Mouse (Mus musculus) lung, embryonic 15.5 days (tissue): ENCODE measurements at regions not wholly inside any gene's neighbourhood (a gene's known extent, or its start where the extent isn't known, plus 50 kb on each side); places are given as distances from the start of the nearest gene placed in this dataset.

Experiments used
- ATAC-seq: fragments of 200-750 bp; cut with Nextera tagmentation; 2 replicates; pipeline ENCODE4 v1.8.0; 2017; ENCODE audit warnings: moderate number of reproducible peaks, borderline replicate concordance; ENCODE audit not compliant: low FRiP score, low TSS enrichment; ENCODE audit errors: extremely low read depth
- H3K27ac ChIP-seq: fragments of 300-500 bp; sonication (generic); 2 replicates; pipeline ENCODE4 v1.5.1; 2015; ENCODE audit warnings: moderate library complexity, mild to moderate bottlenecking, inconsistent platforms
- H3K27me3 ChIP-seq: fragments of 300-500 bp; sonication (generic); 2 replicates; pipeline ENCODE4 v1.6.1; 2015; ENCODE audit warnings: inconsistent platforms
- H3K36me3 ChIP-seq: fragments of 300-500 bp; sonication (generic); 2 replicates; pipeline ENCODE4 v1.6.1; 2015; ENCODE audit warnings: inconsistent platforms
- H3K4me1 ChIP-seq: fragments of 300-500 bp; sonication (generic); 2 replicates; pipeline ENCODE4 v1.6.1; 2015; ENCODE audit warnings: inconsistent platforms
- H3K4me2 ChIP-seq: fragments of 300-500 bp; sonication (generic); 2 replicates; pipeline ENCODE4 v1.6.1; 2015; ENCODE audit warnings: inconsistent platforms, mild to moderate bottlenecking, moderate library complexity
- H3K4me3 ChIP-seq: fragments of 300-500 bp; sonication (generic); 2 replicates; pipeline ENCODE4 v1.5.1; 2015; ENCODE audit warnings: mild to moderate bottlenecking, inconsistent platforms
- H3K9ac ChIP-seq: fragments of 300-500 bp; sonication (generic); 2 replicates; pipeline ENCODE4 v1.6.1; 2015; ENCODE audit warnings: inconsistent platforms
- H3K9me3 ChIP-seq: fragments of 300-500 bp; sonication (generic); 2 replicates; pipeline ENCODE4 v1.6.1; 2016; ENCODE audit warnings: inconsistent platforms
- WGBS: fragments of 180-500 bp; shearing (Covaris S2); methylation state at CpG from one replicate; pipeline ENCODE4 v1.1.7; 2015; 5-methylcytosine and 5-hydroxymethylcytosine counted together

DNA sequence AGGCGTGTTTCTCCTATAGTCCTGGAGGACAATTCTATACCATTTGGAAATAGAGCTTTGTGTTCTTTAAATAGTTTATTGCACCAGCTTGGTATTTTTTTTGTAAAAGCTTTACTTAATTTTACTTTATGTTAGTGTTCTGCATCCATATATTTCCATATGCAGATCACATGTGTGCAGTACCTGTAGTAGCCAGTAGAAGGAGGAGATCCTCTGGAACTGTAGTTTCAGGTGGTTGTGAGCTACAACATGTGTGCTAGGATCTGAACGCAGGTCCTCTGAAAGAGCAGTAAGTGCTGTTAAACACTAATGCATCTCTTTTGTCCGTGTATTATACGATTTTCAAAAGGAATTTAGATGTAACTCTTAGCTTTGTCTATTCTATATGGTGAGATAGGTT lies 335.2 kb downstream of the Gm21750 start:
- H3K9ac ChIP-seq: no peak overlapping the region
- no peaks in the 10 kb centered on the region for H3K36me3 ChIP-seq
- no peak overlapping the region for H3K4me2 ChIP-seq
- H3K4me3 ChIP-seq: no peak overlapping the region
- ATAC-seq: no peak
- H3K4me1 ChIP-seq: no peaks in the 10 kb centered on the region
- no peaks in the 10 kb centered on the region for H3K9me3 ChIP-seq
- no peak overlapping the region for H3K27ac ChIP-seq
- no peaks in the 10 kb centered on the region for H3K27me3 ChIP-seq
- WGBS: 85% methylated on average over 4 of the region's 4 CpGs

DNA sequence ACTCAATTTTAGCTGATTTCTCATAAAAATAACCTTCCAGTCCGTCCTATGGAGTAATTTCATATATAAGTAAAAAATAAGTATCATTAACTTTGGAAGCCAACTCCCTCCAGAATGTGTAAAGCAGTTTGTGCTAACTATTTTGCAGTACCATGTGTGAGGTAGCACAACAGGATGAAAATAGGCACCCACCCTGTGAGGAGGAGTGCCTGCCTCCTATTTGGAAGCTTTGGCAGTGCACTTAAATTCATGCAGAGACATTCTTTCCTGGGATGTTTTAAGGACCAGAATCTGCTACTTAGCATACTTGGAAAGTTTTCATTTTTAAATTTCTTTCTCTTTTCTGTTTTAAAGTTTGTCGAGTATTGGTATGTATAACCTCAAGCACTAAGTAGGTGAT lies 336.8 kb downstream of the Gm21750 start:
- no peaks in the 10 kb centered on the region for H3K36me3 ChIP-seq
- H3K9ac ChIP-seq: no peak overlapping the region
- no peaks in the 10 kb centered on the region for H3K4me1 ChIP-seq
- no peak for ATAC-seq
- no peak overlapping the region for H3K27ac ChIP-seq
- no peaks in the 10 kb centered on the region for H3K27me3 ChIP-seq
- no peaks in the 10 kb centered on the region for H3K9me3 ChIP-seq
- H3K4me3 ChIP-seq: no peak overlapping the region
- H3K4me2 ChIP-seq: no peak overlapping the region
- WGBS: 84% methylated on average over 2 of the region's 2 CpGs

DNA sequence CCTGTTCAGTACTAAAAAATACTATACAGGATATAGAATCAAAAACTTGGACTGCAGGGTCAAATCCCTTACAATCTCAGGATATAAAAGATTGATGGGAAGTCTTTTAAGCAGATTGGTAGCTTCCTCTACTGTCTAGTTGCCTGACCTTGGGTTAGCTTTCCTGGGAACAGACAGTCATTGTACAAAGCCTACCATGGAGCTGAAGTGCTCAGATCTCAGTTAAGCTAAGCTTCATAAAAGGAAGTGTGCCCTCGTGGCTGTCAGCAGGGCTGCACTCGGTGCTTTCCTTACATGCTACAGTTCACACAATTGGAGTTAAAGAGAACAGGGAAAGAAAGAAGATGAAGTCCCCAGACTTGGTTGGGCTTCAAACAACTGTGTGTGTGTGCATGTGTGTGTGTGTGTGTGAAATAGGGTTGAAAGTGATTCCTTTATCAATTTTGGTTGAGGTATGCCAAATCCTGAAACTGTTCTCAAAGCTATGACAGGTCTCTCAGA lies 338.4 kb downstream of the Gm21750 start:
- Histone ChIP-seq H3K4me1 (no peaks in the 10 kb centered on the region), H3K9ac (no peak overlapping the region), H3K27me3 (no peaks in the 10 kb centered on the region), H3K36me3 (no peaks in the 10 kb centered on the region), H3K27ac (no peak overlapping the region), H3K4me2 (no peak overlapping the region), H3K9me3 (no peaks in the 10 kb centered on the region), H3K4me3 (no peak overlapping the region)
- no peak for ATAC-seq
- 34% methylated on average over 2 of the region's 2 CpGs for WGBS

DNA sequence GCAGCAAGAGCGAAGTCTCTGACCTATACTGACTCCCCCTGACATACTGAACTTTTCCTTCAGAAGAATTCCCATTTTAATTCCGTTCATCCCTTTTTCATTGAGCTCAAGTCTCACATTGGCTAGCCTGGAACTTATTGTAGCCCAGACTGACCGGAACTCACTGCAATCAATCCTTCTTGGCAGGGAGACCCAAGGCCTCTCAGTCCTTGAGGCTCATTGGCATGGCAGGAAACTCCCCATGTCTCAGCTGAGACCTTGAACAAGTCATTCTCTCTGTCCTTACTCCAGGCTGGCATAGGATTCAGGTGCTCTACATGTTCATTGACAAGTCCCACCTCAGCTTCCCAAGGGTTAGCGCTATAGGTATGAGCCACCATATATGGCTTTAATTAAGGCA lies 345.9 kb downstream of the Gm21750 start:
- no peaks in the 10 kb centered on the region for H3K9me3 ChIP-seq
- ATAC-seq: no peak
- no peak overlapping the region for H3K4me2 ChIP-seq
- no peak overlapping the region for H3K27ac ChIP-seq
- H3K4me1 ChIP-seq: no peaks in the 10 kb centered on the region
- WGBS: 84% methylated on average over 4 of the region's 4 CpGs
- H3K4me3 ChIP-seq: no peak overlapping the region
- H3K36me3 ChIP-seq: no peaks in the 10 kb centered on the region
- no peak overlapping the region for H3K9ac ChIP-seq
- H3K27me3 ChIP-seq: no peaks in the 10 kb centered on the region

DNA sequence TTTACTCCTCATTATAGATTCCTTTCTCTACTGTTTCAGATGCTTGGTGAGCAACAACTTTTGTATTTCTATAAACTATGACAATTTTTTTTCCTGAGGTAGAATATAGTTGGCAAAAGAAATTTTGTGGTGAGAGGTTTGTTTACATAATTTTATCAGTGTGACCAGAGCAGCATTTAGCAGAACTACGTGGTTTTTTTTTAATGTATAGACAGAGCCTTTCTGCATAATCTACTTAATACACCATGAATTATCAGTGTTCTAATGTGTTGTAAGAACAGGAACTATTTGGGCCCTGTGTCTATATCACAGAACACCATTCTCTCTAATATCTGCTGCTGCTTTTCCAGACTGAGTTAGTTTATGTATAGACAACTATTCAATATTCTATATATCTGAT lies 350.5 kb downstream of the Gm21750 start:
- ATAC-seq: no peak
- no peak overlapping the region for H3K9ac ChIP-seq
- H3K27me3 ChIP-seq: no peaks in the 10 kb centered on the region
- H3K4me2 ChIP-seq: no peak overlapping the region
- WGBS: 22% methylated on average over 1 of the region's 1 CpGs
- H3K27ac ChIP-seq: no peak overlapping the region
- H3K36me3 ChIP-seq: no peaks in the 10 kb centered on the region
- no peaks in the 10 kb centered on the region for H3K9me3 ChIP-seq
- no peak overlapping the region for H3K4me3 ChIP-seq
- H3K4me1 ChIP-seq: no peaks in the 10 kb centered on the region

DNA sequence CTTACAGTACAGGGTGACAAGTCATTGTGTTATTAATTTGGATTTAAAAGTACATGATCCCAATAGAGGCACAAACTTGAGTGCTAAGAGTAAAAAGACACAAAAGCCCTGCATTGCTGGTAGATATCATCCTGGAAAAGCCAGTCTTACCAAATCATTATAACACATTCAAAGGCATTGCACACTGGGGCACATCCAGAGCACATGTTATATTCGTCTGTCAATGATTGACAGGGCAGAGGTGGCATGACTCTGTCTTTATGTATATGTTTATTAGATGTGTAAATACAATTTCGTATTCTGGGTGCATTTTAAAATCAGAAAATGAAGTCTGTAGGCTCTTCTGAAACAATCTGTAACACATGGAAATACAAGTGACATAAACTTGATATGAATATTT lies 358.4 kb downstream of the Gm21750 start:
- ATAC-seq: no peak
- Histone ChIP-seq H3K4me1 (no peaks in the 10 kb centered on the region), H3K9ac (no peak overlapping the region), H3K27me3 (no peaks in the 10 kb centered on the region), H3K27ac (no peak overlapping the region), H3K4me3 (no peak overlapping the region), H3K4me2 (no peak overlapping the region), H3K9me3 (no peaks in the 10 kb centered on the region), H3K36me3 (no peaks in the 10 kb centered on the region)
- 46% methylated on average over 2 of the region's 2 CpGs for WGBS

DNA sequence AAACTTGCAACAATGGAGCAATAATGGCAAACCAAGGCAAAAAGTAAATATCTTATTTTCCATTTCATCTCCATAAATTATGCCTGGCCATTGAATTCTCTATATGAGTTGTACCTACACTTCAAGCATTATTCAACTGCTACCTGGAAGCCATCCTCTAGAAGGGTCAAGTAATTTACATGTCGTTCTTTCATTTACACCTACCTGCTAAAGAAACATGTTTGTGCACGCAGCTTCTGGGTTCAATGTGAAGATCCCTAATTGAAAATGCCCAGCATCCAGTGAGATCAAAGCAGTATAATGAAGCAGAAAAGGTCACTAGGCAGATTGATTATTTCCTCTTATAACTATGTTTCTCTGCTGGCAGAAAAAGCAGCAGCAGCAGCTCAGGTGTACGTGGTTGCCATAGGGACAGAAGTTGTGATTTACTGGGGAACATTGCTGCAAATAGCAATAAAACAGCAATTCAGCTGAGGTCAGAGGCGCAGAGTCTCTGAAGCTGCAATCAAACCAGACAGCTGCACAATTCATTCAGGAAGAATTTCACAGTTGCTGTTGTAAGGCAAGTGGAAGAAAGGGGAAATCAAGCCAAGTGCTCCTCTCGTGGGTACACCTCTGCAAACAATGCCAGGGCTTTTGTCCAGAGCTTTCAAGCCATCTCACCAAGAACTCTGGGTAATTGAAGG lies 386.1 kb downstream of the Gm21750 start:
- H3K4me2 ChIP-seq: no peak overlapping the region
- no peak overlapping the region for H3K4me3 ChIP-seq
- no peak for ATAC-seq
- H3K9ac ChIP-seq: no peak overlapping the region
- no peaks in the 10 kb centered on the region for H3K9me3 ChIP-seq
- no peak overlapping the region for H3K27ac ChIP-seq
- H3K36me3 ChIP-seq: no peaks in the 10 kb centered on the region
- no peaks in the 10 kb centered on the region for H3K27me3 ChIP-seq
- 66% methylated on average over 5 of the region's 5 CpGs for WGBS
- H3K4me1 ChIP-seq: no peaks in the 10 kb centered on the region

DNA sequence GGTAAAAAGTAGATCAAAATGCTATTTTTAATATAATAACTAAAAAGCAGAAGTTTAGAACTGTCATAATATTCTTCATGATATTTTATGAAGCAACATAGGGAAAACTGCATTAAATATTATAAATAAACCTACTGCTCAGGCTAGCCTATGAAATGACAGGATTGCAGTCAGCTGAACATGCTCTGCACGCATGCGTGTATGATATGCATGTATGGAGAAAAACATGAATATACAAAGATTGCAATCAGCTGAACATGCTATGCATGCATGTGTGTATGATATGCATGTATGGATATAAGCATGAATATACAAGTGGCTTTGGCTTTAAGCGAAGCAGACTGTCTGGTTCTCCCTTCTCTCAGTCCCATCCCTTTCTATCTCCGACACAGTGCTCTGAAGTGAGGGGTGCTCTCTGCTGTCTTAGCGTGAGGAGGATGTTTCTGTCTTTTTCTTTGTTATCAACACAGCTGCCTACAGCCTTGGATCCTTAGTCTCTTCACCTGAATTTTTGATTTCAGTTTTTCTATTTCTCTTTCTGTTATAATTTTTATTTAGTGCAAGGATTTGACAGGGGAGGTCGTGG lies 386.8 kb downstream of the Gm21750 start:
- Histone ChIP-seq H3K4me1 (no peaks in the 10 kb centered on the region), H3K27me3 (no peaks in the 10 kb centered on the region), H3K4me2 (no peak overlapping the region), H3K9me3 (no peaks in the 10 kb centered on the region), H3K4me3 (no peak overlapping the region), H3K36me3 (no peaks in the 10 kb centered on the region), H3K9ac (no peak overlapping the region), H3K27ac (no peak overlapping the region)
- 76% methylated on average over 6 of the region's 6 CpGs for WGBS
- ATAC-seq: no peak

DNA sequence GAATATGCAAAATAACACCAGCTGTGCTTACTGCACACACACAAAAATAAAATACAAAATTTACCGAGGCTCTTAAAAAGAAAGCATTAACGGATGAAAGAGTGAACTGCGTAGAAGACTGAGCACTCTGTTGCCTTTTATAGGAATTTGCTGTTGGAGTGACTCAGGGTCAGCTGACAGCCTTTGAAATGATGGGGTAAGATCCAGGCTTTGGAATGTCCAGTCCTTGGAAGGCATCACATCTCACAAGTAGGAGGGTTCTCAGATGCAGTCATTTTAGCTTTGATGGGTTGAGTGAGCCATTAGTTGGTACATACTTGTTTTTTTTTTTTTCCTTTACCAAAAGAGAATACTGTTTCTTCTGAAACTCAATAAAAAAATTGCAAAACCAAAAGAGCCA lies 387.4 kb downstream of the Gm21750 start:
- Histone ChIP-seq H3K27ac (no peak overlapping the region), H3K9ac (no peak overlapping the region), H3K27me3 (no peaks in the 10 kb centered on the region), H3K4me2 (no peak overlapping the region), H3K9me3 (no peaks in the 10 kb centered on the region), H3K4me3 (no peak overlapping the region), H3K36me3 (no peaks in the 10 kb centered on the region), H3K4me1 (no peaks in the 10 kb centered on the region)
- ATAC-seq: no peak
- 75% methylated on average over 3 of the region's 3 CpGs for WGBS

DNA sequence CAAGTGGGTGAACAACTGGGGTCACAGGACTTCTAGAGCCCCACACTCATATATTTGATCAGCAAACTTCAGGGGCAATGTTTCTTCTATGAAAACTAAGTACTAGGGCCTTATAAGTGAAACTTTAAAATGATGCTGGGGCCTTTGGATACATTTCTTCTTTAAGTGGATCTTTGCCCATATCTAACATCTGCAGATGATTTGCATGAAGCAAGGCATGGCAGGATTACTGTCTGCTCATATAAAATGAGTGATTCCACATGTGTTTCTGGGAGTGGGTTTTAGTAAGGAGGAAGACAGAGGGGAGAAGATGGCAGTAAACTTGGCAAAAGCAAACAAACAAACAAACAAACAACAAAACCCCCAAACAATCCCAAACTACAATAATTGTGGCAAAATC lies 405.0 kb downstream of the Gm21750 start:
- H3K9ac ChIP-seq: no peak overlapping the region
- H3K4me3 ChIP-seq: no peak overlapping the region
- H3K4me2 ChIP-seq: no peak overlapping the region
- no peaks in the 10 kb centered on the region for H3K36me3 ChIP-seq
- no peaks in the 10 kb centered on the region for H3K4me1 ChIP-seq
- H3K27ac ChIP-seq: no peak overlapping the region
- no peak for ATAC-seq
- H3K27me3 ChIP-seq: no peaks in the 10 kb centered on the region
- no peaks in the 10 kb centered on the region for H3K9me3 ChIP-seq

DNA sequence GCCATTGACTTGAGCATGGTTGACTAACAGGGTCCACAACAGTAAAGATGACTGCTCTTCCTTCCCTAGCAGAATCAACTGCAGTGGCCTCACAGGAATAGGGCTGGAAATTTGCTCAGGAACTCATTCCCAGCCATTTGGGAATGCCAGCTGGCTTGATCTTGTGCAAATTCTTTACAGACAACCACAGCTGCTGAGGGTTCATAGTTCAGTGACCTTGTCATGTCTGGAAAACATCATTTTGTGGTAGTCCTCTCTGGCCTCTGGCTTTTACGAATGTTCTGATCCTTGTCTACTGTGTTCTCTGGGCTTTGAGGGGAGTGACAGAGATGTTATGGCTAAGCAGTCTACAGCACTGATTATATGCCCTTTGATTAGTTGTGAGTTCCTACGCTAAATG lies 432.0 kb downstream of the Gm21750 start:
- no peaks in the 10 kb centered on the region for H3K4me1 ChIP-seq
- H3K9me3 ChIP-seq: no peaks in the 10 kb centered on the region
- no peak overlapping the region for H3K9ac ChIP-seq
- WGBS: 72% methylated on average over 2 of the region's 2 CpGs
- H3K4me2 ChIP-seq: no peak overlapping the region
- no peak overlapping the region for H3K4me3 ChIP-seq
- H3K36me3 ChIP-seq: no peaks in the 10 kb centered on the region
- H3K27ac ChIP-seq: no peak overlapping the region
- no peaks in the 10 kb centered on the region for H3K27me3 ChIP-seq
- ATAC-seq: no peak

DNA sequence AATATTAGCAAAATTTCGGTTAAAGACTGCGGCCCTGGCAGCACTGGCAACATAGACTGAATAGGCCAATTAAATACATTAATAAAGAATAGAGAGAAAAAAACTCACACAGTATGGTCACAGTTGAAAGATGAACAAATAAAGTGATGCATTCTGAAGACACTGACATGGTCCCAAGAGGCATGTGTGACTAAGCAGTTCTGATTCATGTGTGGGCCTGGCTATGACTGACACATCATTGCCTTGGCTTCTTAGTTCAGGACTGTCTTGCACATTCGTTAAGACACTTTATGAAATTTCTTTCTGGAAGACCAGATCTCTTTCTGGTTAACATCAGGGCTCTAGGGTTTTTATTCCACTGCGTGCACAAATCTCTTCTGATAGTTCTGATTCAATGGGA lies 438.7 kb downstream of the Gm21750 start:
- ATAC-seq: no peak
- no peak overlapping the region for H3K4me2 ChIP-seq
- WGBS: 90% methylated on average over 4 of the region's 4 CpGs

DNA sequence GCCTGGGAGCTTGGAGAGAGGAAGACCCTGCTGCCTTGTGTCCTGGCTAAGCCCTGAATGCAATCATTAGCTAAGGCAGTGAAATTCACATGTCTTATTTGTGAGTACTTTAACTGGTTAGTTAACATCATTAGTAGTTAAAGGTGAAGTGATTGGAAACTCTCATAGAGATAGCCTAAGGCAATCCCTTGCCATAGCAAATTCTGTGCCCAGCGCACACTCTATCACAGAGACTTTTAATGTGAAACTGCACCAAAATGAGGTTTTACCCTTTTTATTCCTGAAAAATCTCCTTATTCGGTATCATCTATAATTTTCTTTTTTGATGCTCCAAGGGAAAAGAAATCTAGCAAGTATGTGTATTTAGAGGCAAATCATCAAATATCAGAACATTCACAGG lies 451.6 kb downstream of the Gm21750 start:
- Histone ChIP-seq H3K36me3 (no peaks in the 10 kb centered on the region), H3K4me3 (no peak overlapping the region), H3K4me1 (no peaks in the 10 kb centered on the region), H3K9ac (no peak overlapping the region), H3K9me3 (no peaks in the 10 kb centered on the region), H3K27ac (no peak overlapping the region), H3K4me2 (no peak overlapping the region), H3K27me3 (no peaks in the 10 kb centered on the region)
- no peak for ATAC-seq
- 86% methylated on average over 2 of the region's 2 CpGs for WGBS

More for the DNA sequence above, 438.7 kb downstream of the Gm21750 start:
- Histone ChIP-seq H3K9ac (no peak overlapping the region), H3K27ac (no peak overlapping the region), H3K27me3 (no peaks in the 10 kb centered on the region), H3K4me3 (no peak overlapping the region), H3K4me1 (no peaks in the 10 kb centered on the region), H3K36me3 (no peaks in the 10 kb centered on the region), H3K9me3 (no peaks in the 10 kb centered on the region)
